Mouse (Mus musculus) forebrain, embryonic 10.5 days (tissue): Measurements from ENCODE around the gene B3gnt4. TPM values are rescaled to one million over a fixed set of nuclear protein-coding genes. Genes with fewer than 3 reads are reported as not detected.
A peak's percentile ranks its signal among the peaks of the same experiment; 100 is the strongest.
"Not testable (repeated sequence)": the region's sequence is repeated elsewhere in the genome, so short reads cannot be mapped to it uniquely, and the experiment has no call there.

Experiments
- DNase-seq: peaks from one replicate; pipeline ENCODE4 v3.0.0-alpha.2; 2017; ENCODE audit warnings: low spot score; ENCODE audit errors: extremely low spot score
- H3K27ac ChIP-seq: fragments of 300-500 bp; sonication (generic); 2 replicates; pipeline ENCODE4 v1.5.1; 2016; ENCODE audit warnings: mild to moderate bottlenecking
- H3K27me3 ChIP-seq: fragments of 300-500 bp; sonication (generic); 2 replicates; pipeline ENCODE4 v1.6.1; 2016; ENCODE audit warnings: mild to moderate bottlenecking; ENCODE audit not compliant: poor library complexity, severe bottlenecking
- H3K36me3 ChIP-seq: fragments of 300-500 bp; sonication (generic); replicated peaks from 2 replicates; pipeline ENCODE4 v1.6.1; 2016; ENCODE audit warnings: mild to moderate bottlenecking, moderate library complexity
- H3K4me1 ChIP-seq: fragments of 300-500 bp; sonication (generic); 2 replicates; pipeline ENCODE4 v1.6.1; 2016
- H3K4me3 ChIP-seq: fragments of 300-500 bp; sonication (generic); 2 replicates; pipeline ENCODE4 v1.5.1; 2016; ENCODE audit warnings: mild to moderate bottlenecking, moderate library complexity
- H3K9me3 ChIP-seq: fragments of 300-500 bp; sonication (generic); 2 replicates; pipeline ENCODE4 v1.6.1; 2016; ENCODE audit warnings: mild to moderate bottlenecking, moderate library complexity
- WGBS: fragments of 180-500 bp; shearing (Covaris S2); methylation state at CpG from one replicate; pipeline ENCODE4 v1.1.7; 2016; 5-methylcytosine and 5-hydroxymethylcytosine counted together
- polyA plus RNA-seq: library from polyadenylated mRNA; unstranded; fragments of >200 nt; fragmentation: Nextera tagmentation; extraction: Ambion mirVana; gene quantifications from 2 replicates; pipeline ENCODE4 v1.2.1, GENCODE M21; 2016

The B3gnt4 gene
- polyA plus RNA-seq, 1 experiment from 2014 or later = 1.1 TPM

DNA sequence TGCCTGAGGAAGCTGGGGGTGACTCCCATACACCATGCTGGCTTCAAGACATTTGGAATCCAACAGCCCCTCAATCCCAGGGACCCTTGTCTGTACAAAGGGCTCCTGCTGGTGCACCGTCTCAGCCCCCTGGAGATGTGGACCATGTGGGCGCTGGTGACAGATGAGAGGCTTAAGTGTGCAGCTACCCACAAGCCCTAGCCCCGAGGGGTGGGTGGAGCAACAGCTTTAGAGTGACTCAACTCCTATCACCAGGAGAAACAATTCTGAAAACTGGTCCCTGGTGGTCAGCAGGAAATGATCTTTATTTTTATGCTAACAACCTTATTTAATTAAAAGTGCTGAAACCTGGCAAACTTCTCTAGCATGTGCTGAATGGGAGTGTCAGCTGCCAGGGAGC is 1.2 kb downstream of the B3gnt4 start:
- not testable (repeated sequence) for H3K27ac ChIP-seq, H3K9me3 ChIP-seq, DNase-seq, H3K4me3 ChIP-seq
- 86% methylated on average over 3 of the region's 3 CpGs for WGBS
- peaks cover 23% of the 10 kb centered on the region for H3K4me1 ChIP-seq
- peaks cover 36% of the 10 kb centered on the region for H3K27me3 ChIP-seq
- peaks cover 54% of the 10 kb centered on the region for H3K36me3 ChIP-seq

GRCm38 (mm10) chr5:123512102-123512501 is 1.8 kb downstream of the B3gnt4 start:
- Histone ChIP-seq H3K36me3 (peaks cover 61% of the 10 kb centered on the region), H3K4me1 (peaks cover 23% of the 10 kb centered on the region), H3K27me3 (peaks cover 29% of the 10 kb centered on the region), H3K4me3 (no peak overlapping the region), H3K27ac (no peak overlapping the region), H3K9me3 (no peaks in the 10 kb centered on the region)
- WGBS = 74% methylated on average over 3 of the region's 3 CpGs
- DNase-seq = no peak

- peaks cover 87% of the 10 kb centered on the region for H3K36me3 ChIP-seq
- DNase-seq = no peak
Measured at GRCm38 (mm10) chr5:123514871-123515270, 4.6 kb downstream of the B3gnt4 start.

DNA sequence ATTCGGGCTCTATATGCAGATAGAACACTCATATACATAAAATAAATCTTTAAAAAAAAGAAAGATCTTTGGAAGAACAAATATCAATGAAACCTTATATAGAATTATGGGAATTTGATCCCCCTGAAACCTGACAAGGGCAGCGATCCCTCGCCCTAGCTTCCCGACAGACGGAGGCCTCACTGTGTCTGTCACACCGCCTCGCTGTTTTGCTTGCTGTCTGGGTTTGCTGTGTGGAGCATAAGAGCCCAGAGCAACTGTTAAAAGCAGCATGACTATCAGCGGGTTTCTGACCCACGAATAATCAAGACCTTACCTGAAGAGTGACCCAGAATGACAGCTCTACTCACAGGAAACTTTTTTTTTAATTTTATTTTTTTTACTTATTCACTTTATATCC is 10.4 kb downstream of the B3gnt4 start:
- Histone ChIP-seq H3K36me3 (peaks cover 40% of the 10 kb centered on the region), H3K9me3 (no peaks in the 10 kb centered on the region), H3K27me3 (0 out of 2 replicates have a peak, but pooled peaks cover 4% of the 10 kb centered on the region), H3K4me1 (peaks cover 34% of the 10 kb centered on the region), H3K27ac (no peak overlapping the region), H3K4me3 (no peak overlapping the region)
- WGBS = 88% methylated on average over 9 of the region's 9 CpGs
- no peak for DNase-seq

More at GRCm38 (mm10) chr5:123514871-123515270, 4.6 kb downstream of the B3gnt4 start:
- WGBS = 90% methylated on average over 5 of the region's 5 CpGs
- H3K27ac ChIP-seq = no peak overlapping the region
- H3K4me1 ChIP-seq = no peaks in the 10 kb centered on the region
- no peak overlapping the region for H3K4me3 ChIP-seq
- peaks cover 10% of the 10 kb centered on the region for H3K27me3 ChIP-seq
- H3K9me3 ChIP-seq = no peaks in the 10 kb centered on the region

GRCm38 (mm10) chr5:123521621-123522020 is 11.4 kb downstream of the B3gnt4 start:
- no peaks in the 10 kb centered on the region for H3K9me3 ChIP-seq
- 0 out of 2 replicates have a peak, but pooled peaks cover 4% of the 10 kb centered on the region for H3K27me3 ChIP-seq
- peaks cover 34% of the 10 kb centered on the region for H3K4me1 ChIP-seq
- no peak for DNase-seq
- WGBS = 91% methylated on average over 1 of the region's 1 CpGs
- H3K36me3 ChIP-seq = peaks cover 31% of the 10 kb centered on the region
- H3K4me3 ChIP-seq = no peak overlapping the region
- no peak overlapping the region for H3K27ac ChIP-seq

DNA sequence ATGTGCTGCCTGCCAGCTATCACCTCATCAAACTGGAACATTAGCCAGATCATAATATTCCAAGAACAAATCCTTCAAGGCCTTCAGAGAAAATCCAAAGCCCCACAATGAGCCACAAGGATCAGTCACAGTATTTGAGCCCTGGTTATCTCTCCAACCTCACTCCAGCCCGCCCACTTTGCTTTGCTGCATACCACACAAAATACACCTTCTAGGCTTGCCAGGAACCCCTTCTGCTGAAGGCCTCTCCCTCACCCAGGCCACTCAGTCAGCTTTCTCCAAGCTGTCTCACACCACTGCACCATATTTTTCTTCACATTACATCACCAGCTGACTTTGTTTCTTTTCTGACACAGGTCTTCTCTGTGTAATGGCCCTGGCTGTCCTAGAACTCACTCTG is 11.9 kb downstream of the B3gnt4 start:
- Histone ChIP-seq H3K4me1 (peaks cover 34% of the 10 kb centered on the region), H3K36me3 (peaks cover 25% of the 10 kb centered on the region), H3K27ac (no peak overlapping the region), H3K4me3 (0 out of 2 replicates have a peak overlapping the region, but pooled peaks have one; percentile 10), H3K27me3 (0 out of 2 replicates have a peak, but pooled peaks cover 4% of the 10 kb centered on the region), H3K9me3 (no peaks in the 10 kb centered on the region)
- WGBS = 80% methylated on average over 1 of the region's 1 CpGs
- no peak for DNase-seq

GRCm38 (mm10) chr5:123523692-123524392 is 13.6 kb downstream of the B3gnt4 start, which contains the start of gene Diablo:
Gene Diablo, minus strand, starts transcription at chr5:123524176.
- peaks cover 22% of the 10 kb centered on the region for H3K36me3 ChIP-seq
- H3K27me3 ChIP-seq = 0 out of 2 replicates have a peak, but pooled peaks cover 4% of the 10 kb centered on the region
- H3K4me3 ChIP-seq = peak within 1 kb of the TSS; percentile 96
- under 1% methylated on average over 82 of the region's 82 CpGs for WGBS
- H3K4me1 ChIP-seq = peaks cover 34% of the 10 kb centered on the region
- H3K27ac ChIP-seq = peak within 1 kb of the TSS; percentile 92
- DNase-seq = peak; percentile 99
- no peaks in the 10 kb centered on the region for H3K9me3 ChIP-seq

DNA sequence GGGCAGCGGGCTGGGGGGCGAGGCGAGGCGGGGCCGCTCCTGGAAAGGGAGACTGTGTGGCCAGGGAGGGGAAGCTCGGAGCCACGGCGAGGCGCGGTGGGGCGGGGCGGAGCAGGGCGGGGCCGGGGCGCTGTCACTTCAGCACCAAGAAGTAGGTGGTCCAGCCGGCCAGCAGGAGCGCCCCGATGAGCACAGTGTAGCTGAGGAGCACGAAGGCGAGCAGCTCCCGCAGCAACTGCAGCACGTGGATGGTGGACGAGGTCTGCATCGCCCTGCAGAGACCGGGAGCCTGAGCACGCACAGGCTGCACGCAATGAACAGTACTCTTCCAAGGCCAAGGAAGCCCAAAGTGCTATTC is 14.1 kb downstream of the B3gnt4 start:
- Histone ChIP-seq H3K4me1 (peaks cover 34% of the 10 kb centered on the region), H3K36me3 (peaks cover 23% of the 10 kb centered on the region), H3K9me3 (no peaks in the 10 kb centered on the region), H3K27ac (peak overlapping the region; percentile 92), H3K4me3 (peak overlapping the region; percentile 96), H3K27me3 (0 out of 2 replicates have a peak, but pooled peaks cover 4% of the 10 kb centered on the region)
- 2% methylated on average over 18 of the region's 27 CpGs for WGBS
- DNase-seq = no peak

DNA sequence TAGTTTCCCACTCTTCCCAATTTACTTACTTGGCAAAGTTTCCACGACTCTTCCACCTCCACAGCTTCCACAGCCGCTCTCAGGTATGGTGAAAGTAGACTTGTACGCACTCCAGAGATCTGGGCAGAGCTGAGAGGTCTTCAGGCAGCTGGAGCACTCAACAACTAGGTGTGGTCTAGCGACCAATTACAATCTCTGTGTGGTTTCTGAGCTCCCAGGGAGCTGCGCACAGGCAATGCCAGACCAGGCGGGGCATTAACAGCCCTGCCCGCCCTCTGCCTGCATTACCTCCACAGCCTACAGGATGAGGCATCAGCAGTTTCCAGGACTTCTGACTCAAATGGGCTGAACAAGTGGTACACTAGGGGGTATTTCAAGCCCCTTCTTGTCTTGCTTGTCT is 15.0 kb downstream of the B3gnt4 start, which contains the start of gene Gm49027:
Gene Gm49027, minus strand, starts transcription at position 208 of the 400 bp plus-strand sequence.
- WGBS = 89% methylated on average over 7 of the region's 7 CpGs

DNA sequence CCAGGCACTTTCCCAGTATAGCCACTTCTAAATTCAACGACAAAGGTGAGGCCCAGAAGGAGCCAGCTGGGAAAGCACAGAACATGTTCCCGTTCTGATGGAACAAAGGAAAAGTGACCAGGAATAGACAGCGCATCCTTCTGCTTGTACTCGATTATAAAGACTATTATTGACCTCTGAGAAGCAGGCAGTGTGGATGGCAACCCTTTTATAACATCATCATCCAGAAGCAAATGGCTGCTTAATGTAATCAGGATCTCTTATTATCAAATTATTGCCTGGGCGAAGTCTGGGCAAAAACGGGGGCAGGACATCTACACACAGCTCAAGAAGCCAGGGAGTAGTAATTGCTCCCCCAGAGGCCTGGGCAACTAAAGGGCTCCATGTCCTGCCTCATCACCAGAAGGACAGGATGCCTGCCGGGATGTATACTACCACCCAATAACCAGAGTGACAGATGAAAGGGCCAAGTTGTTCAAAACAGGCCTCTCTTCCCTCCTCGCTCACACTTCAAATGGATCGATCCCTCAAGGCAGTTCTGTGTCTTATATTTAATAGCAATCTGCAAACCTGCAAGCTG is 15.7 kb downstream of the B3gnt4 start:
- no peaks in the 10 kb centered on the region for H3K9me3 ChIP-seq
- no peak overlapping the region for H3K4me3 ChIP-seq
- peaks cover 35% of the 10 kb centered on the region for H3K36me3 ChIP-seq
- H3K27me3 ChIP-seq = 0 out of 2 replicates have a peak, but pooled peaks cover 4% of the 10 kb centered on the region
- H3K4me1 ChIP-seq = peaks cover 32% of the 10 kb centered on the region
- DNase-seq = no peak
- 90% methylated on average over 9 of the region's 9 CpGs for WGBS
- no peak overlapping the region for H3K27ac ChIP-seq

More for the DNA sequence above, 15.0 kb downstream of the B3gnt4 start, which contains the start of gene Gm49027:
- peak within 1 kb of the TSS; percentile 92 for H3K27ac ChIP-seq
- no peak for DNase-seq
- H3K9me3 ChIP-seq = no peaks in the 10 kb centered on the region
- peaks cover 28% of the 10 kb centered on the region for H3K36me3 ChIP-seq
- peak within 1 kb of the TSS; percentile 96 for H3K4me3 ChIP-seq
- 0 out of 2 replicates have a peak, but pooled peaks cover 4% of the 10 kb centered on the region for H3K27me3 ChIP-seq
- peaks cover 34% of the 10 kb centered on the region for H3K4me1 ChIP-seq

- Histone ChIP-seq H3K27ac (no peak overlapping the region), H3K36me3 (peaks cover 61% of the 10 kb centered on the region), H3K9me3 (no peaks in the 10 kb centered on the region), H3K27me3 (0 out of 2 replicates have a peak, but pooled peaks cover 4% of the 10 kb centered on the region), H3K4me3 (no peak overlapping the region), H3K4me1 (peaks cover 7% of the 10 kb centered on the region)
- whole genome bisulfite sequencing = 88% methylated on average over 7 of the region's 7 CpGs
- DNase-seq = no peak
Measured at GRCm38 (mm10) chr5:123528641-123529040, 18.4 kb downstream of the B3gnt4 start.

- Histone ChIP-seq H3K9me3 (no peaks in the 10 kb centered on the region), H3K4me1 (no peaks in the 10 kb centered on the region), H3K36me3 (peaks cover 74% of the 10 kb centered on the region), H3K4me3 (no peak overlapping the region), H3K27me3 (0 out of 2 replicates have a peak, but pooled peaks cover 4% of the 10 kb centered on the region), H3K27ac (no peak overlapping the region)
- DNase-seq = no peak
- 88% methylated on average over 8 of the region's 8 CpGs for WGBS
Measured at GRCm38 (mm10) chr5:123530056-123530455, 19.8 kb downstream of the B3gnt4 start.

GRCm38 (mm10) chr5:123533801-123534200 is 23.5 kb downstream of the B3gnt4 start:
- Histone ChIP-seq H3K4me1 (no peaks in the 10 kb centered on the region), H3K4me3 (no peak overlapping the region), H3K27me3 (no peaks in the 10 kb centered on the region), H3K27ac (no peak overlapping the region), H3K9me3 (no peaks in the 10 kb centered on the region), H3K36me3 (peaks cover 86% of the 10 kb centered on the region)
- WGBS = 95% methylated on average over 10 of the region's 10 CpGs
- no peak for DNase-seq
